Mouse (Mus musculus) right cerebral cortex, postnatal 10 days (tissue): ENCODE data around the gene Pofut1.

Experiments
- DNase-seq, 2 experiments: peaks; one replicate each; pipeline ENCODE4 v3.0.0; 2021; ENCODE audit warnings: low spot score in 2 of 2

Gene Pofut1

DNA sequence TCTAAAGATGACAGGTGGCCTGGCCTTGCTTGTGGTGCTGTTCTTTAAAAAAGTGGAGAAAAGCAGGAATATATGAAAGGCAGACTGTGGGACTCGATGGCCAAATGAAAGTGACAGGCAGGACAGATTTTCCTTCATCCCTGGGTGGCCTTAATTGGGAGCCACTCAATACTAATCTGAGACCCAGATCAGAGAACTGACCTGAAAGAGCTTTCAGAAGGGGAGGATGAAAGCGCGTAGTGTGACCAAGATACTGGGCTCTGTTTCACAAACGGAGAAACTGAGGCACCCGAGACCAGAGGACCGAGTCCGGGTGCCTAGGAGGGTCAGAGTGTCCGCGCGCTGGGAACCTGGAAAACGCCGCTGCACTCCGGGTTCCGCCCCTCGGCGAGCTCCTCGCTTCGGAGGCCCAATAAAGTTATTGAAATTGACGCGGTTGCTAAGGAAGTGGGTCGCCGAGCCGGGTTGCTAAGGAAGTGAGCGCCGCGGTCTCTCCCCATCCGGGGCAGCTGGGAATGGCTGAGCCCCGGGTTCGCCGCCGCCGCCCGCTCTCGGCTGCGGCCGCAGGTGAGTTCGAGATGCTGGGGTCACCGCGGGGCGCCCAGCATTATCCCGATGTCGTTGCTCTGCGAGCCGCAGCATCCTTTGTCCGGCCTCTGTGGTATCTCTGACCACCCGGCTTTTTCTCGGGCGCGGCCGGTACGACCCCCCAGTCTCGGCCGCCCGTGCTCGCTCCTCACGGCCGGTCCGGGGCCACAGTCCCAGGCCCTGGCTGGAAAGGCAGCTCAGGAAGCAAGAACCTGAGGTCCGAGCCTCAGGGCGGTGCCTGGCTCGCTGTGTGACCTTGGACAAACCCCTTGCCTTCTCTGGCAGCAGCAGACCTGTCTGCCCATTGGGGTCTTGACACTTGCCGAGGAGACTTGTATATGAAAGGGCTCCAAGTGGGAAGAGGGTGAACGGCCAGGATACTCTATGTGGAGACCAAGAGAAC lies 49.9 kb downstream of the Pofut1 start, which contains the start of gene Kif3b:
Gene Kif3b (plus strand): TSS at position 476 of the 991 bp plus-strand sequence.
- peak; percentile 93 to 94 for DNase-seq

DNA sequence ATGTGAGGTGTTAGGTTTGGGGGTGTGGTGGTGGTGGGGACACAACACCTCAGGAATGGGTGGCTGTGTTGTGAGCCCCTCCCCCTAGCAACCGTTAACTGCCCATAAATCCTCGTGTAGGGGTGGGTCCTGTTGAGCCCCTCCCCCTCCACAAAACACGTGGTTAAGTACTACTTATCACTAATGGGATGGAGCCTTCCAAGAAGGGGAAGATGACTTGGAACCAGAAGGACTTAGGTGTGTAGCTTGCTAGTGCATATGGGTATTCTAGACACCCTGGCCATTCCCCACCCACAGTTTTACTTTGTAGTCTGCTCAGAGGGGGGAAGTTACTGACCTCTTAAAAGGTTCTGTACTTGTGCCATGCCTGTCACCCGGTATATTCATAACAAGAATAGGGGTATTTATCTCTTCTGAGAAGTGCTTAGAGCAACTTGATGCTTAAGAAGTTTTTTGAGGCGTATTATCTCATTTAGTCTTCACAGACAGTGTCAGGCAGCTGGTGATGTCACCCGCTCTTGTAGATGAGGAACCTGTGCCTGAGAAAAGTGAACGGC lies 51.0 kb downstream of the Pofut1 start:
- peak; percentile 37 to 61 for DNase-seq

DNA sequence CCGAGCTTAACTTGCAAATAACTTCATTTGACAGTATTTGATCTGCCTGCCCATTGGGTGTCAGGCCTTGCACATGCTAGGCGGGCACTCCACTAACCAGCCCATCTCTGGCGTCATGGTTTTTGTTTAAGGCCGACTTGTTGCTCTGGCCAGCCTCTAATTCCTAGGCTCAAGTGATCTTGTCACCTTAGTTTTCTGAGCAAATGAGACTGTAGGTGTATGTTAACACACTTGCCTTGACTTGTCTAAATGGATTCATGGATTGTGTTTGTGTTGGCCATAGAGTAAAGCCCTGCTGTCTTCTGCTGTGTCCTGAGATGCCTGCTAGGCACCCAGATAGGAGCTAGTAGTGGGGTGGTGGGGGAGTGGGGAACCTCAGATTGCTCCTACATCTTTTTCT lies 53.9 kb downstream of the Pofut1 start:
- DNase-seq, result no peak

DNA sequence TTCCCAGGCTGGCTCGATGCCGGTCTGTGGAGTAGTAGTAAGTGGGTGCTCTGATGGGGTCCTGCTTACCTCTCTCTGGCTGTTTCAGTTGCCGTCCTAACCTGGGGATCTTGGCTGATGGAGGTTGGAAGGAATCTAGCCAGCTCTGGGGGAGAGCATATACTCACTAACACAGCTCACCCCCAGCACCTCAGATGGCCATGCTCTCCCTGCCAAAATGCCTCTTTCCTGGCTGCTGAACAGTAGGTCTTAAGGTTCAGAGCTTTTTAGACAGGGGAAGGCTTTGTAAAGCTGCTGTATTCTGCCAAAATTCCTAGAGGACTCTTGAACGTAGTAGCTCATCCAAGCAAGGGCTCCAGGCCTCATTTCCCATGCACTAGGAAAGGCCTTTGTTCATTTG lies 56.4 kb downstream of the Pofut1 start:
- DNase-seq, result no peak

DNA sequence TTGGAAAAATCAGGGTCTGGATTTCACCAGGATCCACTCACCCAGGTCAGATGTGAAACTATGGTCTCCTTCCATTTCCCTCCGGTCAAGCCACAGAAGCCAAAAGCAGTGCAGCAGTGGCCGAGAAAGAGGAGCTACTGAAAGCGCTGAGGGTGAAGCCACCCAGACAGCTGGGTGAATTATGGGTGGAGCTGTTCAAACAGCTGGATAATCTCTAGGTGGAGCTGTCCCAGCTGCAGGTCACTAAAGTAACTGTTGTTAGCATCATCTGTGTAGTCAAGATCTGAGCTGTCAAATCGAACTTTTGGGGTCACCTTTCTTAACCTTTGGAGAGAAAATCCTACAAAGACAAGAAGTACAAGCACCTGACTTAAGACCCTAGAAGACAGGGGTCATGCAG lies 57.1 kb downstream of the Pofut1 start:
- DNase-seq, result no peak

DNA sequence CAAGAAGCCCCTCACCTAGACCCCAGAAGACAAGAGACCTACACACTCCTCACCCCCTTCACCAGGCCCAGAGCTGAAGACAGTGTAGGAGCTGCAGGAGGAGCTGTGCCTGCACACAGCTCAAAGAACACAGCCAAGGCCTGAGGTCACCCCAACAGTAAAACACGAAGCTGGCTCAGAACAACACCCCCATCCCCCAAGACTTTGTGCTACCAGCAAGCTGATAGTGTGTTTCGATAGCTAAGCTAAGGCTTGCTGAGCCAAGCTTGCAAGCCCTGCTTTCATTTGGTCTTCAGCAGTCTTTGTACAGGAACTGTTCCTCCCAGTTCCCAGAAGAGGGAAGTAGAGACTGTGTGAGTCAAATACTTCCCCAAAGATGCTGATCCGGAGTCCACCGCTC lies 57.5 kb downstream of the Pofut1 start:
- DNase-seq, result peak in 1 of 2 experiments; percentile 31

DNA sequence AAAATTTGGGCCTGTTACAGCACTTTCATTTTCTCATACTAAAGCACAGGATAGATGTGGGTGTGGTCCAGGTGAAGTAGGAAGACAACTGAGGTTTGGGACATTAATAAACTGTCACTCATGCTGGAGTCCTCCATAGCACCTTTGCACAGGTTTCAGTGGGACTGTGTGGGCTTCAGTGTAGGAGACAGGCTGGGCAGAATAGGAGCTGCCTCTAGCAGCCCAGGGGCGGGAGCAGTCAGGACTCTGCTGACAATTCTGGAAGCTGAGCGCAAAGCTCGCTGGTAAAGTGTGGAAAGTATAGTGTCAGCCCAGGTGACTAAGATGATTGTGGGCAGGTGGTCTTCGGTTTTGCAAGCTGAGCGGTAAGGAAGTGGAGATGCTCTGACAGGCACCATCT lies 59.8 kb downstream of the Pofut1 start:
- DNase-seq, result no peak

DNA sequence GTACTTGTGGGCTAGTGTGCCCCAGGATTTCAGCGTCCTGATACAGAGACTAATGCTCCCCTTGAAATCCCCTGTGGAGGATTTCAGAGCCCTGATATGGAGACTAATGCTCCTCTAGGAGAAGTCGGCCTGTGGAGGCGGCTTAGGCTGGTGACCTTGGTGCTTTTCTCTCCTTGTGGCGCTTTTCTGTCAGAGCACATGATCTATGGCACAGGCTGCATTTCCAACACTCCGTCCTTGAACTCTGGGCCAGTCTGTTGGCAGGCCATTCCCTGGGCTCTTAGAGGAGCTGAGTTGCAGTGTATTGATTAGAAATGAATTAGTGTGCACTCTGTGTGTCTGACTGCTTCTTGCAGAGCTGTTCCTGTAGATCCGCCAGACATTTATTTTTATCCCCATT lies 63.9 kb downstream of the Pofut1 start:
- DNase-seq, result no peak

DNA sequence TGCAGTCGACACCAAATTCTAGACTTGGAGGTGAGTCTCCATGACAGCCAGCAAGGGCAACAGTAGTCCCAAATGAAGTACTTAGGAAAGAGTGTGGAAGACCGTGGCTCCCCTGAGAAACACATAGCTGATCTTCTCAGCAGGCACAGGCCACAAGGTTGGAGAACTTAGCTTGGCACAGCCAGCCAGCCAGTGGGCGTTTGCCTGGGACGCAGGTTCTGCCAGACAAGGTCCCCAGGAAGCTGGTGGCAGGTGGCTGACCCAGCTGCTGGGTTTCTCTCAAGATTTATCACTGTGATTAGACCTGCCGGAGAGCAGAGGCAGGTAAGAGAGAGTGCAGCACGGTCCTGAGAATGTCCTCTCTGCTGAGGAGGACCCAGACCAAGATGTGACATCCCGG lies 67.3 kb downstream of the Pofut1 start:
- no peak for DNase-seq

DNA sequence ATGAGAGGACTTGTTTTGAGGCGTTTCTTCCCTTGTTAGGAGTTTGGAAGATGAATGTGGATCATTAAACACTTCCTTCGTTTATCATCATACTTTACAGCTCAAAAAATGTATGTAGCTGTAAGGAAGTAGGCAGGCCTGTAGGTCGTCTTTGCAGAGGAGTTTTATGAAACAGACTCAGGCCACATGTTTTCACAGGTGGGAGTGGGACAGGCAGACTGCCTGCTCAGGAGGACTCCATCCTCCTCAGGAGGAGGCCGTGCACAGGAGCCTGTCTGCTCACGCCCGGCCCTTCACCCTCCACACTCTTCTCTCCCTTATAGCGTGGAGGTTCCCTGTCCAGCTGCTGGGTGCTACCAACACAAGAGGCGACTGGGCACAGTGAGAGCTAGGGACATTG lies 67.8 kb downstream of the Pofut1 start:
- no peak for DNase-seq

DNA sequence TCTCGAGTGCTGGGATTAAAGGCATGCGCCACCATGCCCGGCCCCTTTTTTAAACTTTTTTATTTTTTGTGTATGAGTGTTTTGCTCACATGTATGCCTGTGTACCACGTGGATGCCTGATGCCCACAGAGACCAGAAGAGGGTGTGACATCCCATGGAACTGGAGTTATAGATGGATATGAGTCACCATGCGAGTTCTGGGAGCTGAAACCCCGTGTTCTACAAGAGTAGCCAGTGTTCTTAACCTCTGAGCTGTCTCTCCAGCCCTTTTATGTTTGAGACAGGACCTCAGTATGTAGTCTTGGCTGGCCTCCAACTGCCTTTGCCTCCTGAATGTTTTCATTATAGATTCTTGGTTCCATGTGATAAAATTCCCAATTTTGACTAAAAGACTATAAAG lies 68.9 kb downstream of the Pofut1 start:
- no peak for DNase-seq

DNA sequence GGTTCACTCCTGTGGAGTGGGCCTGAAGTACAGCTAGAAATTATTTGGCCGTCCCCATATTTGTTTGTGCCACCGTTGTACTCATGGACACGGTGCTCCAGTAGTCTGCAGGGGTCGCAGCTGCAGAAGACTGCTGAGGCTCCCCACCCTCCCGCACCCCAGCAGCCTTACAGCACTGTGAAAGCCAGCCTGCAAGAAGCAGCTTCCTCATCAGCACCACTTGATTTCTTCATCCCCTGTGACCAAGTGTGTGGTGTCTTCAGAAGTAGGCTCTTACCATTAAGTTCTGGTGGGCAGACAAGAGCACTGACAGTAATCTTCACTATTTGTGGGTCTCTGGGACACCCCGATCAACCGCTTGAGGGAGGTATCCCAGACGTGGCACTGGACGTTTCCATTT lies 71.6 kb downstream of the Pofut1 start:
- DNase-seq, result no peak

DNA sequence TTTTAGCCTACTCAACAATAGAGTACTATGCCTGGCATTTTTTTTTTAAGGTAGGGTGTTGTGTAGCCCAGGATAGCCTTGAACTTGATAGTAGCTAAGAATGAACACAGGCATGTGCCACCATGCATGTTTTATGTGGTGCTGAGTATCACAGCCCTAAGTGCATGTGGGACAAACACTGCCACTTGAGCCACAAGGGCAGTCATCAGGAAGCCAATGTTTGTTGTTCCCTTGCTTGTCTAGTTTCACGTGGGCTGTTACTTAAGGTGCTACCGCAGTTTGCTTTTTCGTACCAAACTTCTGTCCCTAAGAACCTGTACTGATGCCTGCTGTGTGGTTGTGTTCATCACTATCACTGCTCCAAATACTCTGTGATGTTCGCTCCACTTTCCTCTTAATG lies 77.1 kb downstream of the Pofut1 start:
- no peak for DNase-seq

DNA sequence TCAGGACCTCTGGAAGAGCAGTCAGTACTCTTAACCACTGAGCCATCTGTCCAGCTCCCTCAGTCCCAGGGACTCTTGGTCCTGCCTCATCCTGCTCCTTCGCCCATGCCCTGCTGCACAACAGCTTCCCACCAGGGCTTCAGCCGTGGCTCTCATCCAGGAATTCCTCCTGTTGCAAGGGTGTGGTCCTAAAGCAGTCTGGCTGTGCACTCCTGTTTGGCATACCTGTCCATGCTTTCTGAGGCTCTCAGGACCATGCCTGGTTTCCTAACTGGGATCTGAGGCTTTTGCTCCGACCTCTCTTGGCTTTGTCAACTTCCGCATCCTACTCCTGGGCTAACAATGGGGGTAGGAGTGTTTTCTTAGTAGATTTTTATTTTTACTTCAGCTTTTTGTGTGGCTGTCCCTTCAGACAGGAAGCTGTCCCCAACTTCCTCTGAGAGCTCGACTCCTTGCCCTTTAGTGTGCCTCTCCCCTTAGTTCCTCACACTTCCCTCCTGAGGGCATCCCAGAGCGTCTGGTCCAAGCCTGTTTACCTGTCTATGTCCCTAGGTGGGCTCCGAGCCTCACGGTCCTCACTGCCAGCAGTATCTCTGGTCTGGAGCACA lies 77.8 kb downstream of the Pofut1 start:
- no peak for DNase-seq
